Mouse (Mus musculus) frontal cortex, adult 2 months (tissue): ENCODE results near the gene Chd2. TPM values are rescaled to one million over a fixed set of nuclear protein-coding genes. Genes with fewer than 3 reads are reported as not detected.

Experiments used
- DNase-seq, 2 experiments: peaks; one replicate each; pipeline ENCODE4 v3.0.0; 2022; ENCODE audit warnings: low spot score in 1 of 2; ENCODE audit errors: extremely low spot score in 1 of 2
- polyA plus RNA-seq: library from polyadenylated mRNA; depleted of rRNA; stranded (reverse); fragments of >200 nt; gene quantifications from 2 replicates; pipeline ENCODE4 v1.2.3, GENCODE M21; 2012; rRNA removed

Gene Chd2
- polyA plus RNA-seq, 1 experiment = 37.0 TPM

- peak in 1 of 2 experiments; percentile 78 for DNase-seq
Measured at GRCm38 (mm10) chr7:73391002-73391517, 150.6 kb downstream of the Chd2 start.

- DNase-seq = no peak
Measured at GRCm38 (mm10) chr7:73390426-73391001, 151.1 kb downstream of the Chd2 start.

GRCm38 (mm10) chr7:73389871-73390294 lies 151.7 kb downstream of the Chd2 start:
- DNase-seq = no peak

GRCm38 (mm10) chr7:73389419-73389818 lies 152.2 kb downstream of the Chd2 start:
- DNase-seq = no peak

GRCm38 (mm10) chr7:73388866-73389265 lies 152.8 kb downstream of the Chd2 start:
- no peak for DNase-seq

GRCm38 (mm10) chr7:73382843-73383242 lies 158.8 kb downstream of the Chd2 start:
- DNase-seq = no peak

- no peak for DNase-seq
Measured at GRCm38 (mm10) chr7:73378034-73378433, 163.6 kb downstream of the Chd2 start.

- DNase-seq = no peak
Measured at GRCm38 (mm10) chr7:73377307-73377706, 164.3 kb downstream of the Chd2 start.

Other genes with a start within 250 kb of the Chd2 start
- gene Rgma, start 166.3 kb downstream of the Chd2 start, polyA plus RNA-seq = 27.9 and 31.7 TPM in 2 replicates
- 26.4 and 26.6 TPM in 2 replicates for gene Fam174b, start 198.5 kb upstream of the Chd2 start, polyA plus RNA-seq